Mouse (Mus musculus) bone marrow, adult 2 months (tissue): Measurements from ENCODE around the gene Copz2.

Source experiments
- CTCF ChIP-seq: fragments of 200-500 bp; IDR thresholded peaks from 2 replicates; pipeline ENCODE4 v1.5.1; 2011; ENCODE audit warnings: low read length, control low read depth; ENCODE audit not compliant: control insufficient read depth, insufficient read depth
- POLR2A ChIP-seq: fragments of 200-500 bp; IDR thresholded peaks from 2 replicates; pipeline ENCODE4 v1.6.1; 2011; ENCODE audit warnings: low read depth, mild to moderate bottlenecking, control low read depth, low read length, borderline replicate concordance; ENCODE audit not compliant: control insufficient read depth

DNA sequence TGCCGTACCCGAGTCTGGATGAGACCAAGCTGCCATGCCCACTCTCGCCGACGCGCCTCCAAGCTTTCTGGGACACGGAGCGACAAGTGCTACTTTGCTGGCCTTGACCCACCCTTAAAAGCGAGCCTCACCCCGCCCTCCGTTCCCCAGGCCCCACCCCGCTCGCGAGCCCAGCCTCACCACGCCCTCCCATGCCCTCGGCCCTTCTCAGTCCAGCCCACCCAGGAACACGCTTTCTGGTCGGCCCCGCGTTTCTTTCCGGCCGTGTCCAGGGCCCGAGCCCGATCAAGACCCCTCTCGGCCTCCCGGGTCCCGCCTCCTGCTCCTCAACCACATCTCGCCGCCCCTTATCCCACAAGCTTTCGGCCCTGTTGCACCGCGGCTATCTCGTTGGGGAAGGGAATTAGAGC, 20.3 kb upstream of the Copz2 start:
- TF ChIP-seq CTCF (peak; percentile 13; the same call in 1 of the 2 replicates), POLR2A (peak; percentile 97)
